Mouse (Mus musculus) intestine, embryonic 14.5 days (tissue): ENCODE results near the gene Ints4. TPM values are rescaled to one million over a fixed set of nuclear protein-coding genes. Genes with fewer than 3 reads are reported as not detected.

Experiments
- ATAC-seq: fragments of 200-750 bp; cut with Nextera tagmentation; replicated peaks from 2 replicates; pipeline ENCODE4 v1.8.0; 2017; ENCODE audit warnings: low read depth, moderate number of reproducible peaks, moderate TSS enrichment, moderate library complexity; ENCODE audit not compliant: low FRiP score, low TSS enrichment
- DNase-seq: peaks from one replicate; pipeline ENCODE4 v3.0.0-alpha.2; 2018; ENCODE audit warnings: low spot score
- H3K27ac ChIP-seq: fragments of 300-500 bp; sonication (generic); 2 replicates; pipeline ENCODE4 v1.5.1; 2014; ENCODE audit warnings: low read depth, mild to moderate bottlenecking, control low read depth
- H3K27me3 ChIP-seq: fragments of 300-500 bp; sonication (generic); replicated peaks from 2 replicates; pipeline ENCODE4 v1.6.1; 2014; ENCODE audit warnings: low read length, control low read depth; ENCODE audit not compliant: control insufficient read depth, insufficient read depth
- H3K36me3 ChIP-seq: fragments of 300-500 bp; sonication (generic); 2 replicates; pipeline ENCODE4 v1.6.1; 2014; ENCODE audit warnings: low read length, control low read depth; ENCODE audit not compliant: control insufficient read depth, insufficient read depth
- H3K4me1 ChIP-seq: fragments of 300-500 bp; sonication (generic); replicated peaks from 2 replicates; pipeline ENCODE4 v1.6.1; 2014; ENCODE audit warnings: low read length, control low read depth, mixed read lengths; ENCODE audit not compliant: control insufficient read depth, insufficient read depth
- H3K4me2 ChIP-seq: fragments of 300-500 bp; sonication (generic); 2 replicates; pipeline ENCODE4 v1.6.1; 2014; ENCODE audit warnings: low read length
- H3K4me3 ChIP-seq: fragments of 300-500 bp; sonication (generic); 2 replicates; pipeline ENCODE4 v1.5.1; 2014; ENCODE audit warnings: low read depth, low read length, control low read depth, mixed read lengths
- H3K9ac ChIP-seq: fragments of 300-500 bp; sonication (generic); 2 replicates; pipeline ENCODE4 v1.6.1; 2014; ENCODE audit warnings: mild to moderate bottlenecking, low read length
- H3K9me3 ChIP-seq: fragments of 300-500 bp; sonication (generic); 2 replicates; pipeline ENCODE4 v1.6.1; 2016; ENCODE audit warnings: low read length, control low read depth; ENCODE audit not compliant: control insufficient read depth
- WGBS: fragments of 180-500 bp; shearing (Covaris S2); extraction: QIAGEN DNeasy Blood & Tissue Kit; methylation state at CpG from one replicate; pipeline ENCODE4 v1.1.7; 2014; 5-methylcytosine and 5-hydroxymethylcytosine counted together
- polyA plus RNA-seq: library from polyadenylated mRNA; unstranded; fragments of >200 nt; fragmentation: Nextera tagmentation; extraction: Ambion mirVana; gene quantifications from 2 replicates; pipeline ENCODE4 v1.2.1, GENCODE M21; 2014

Ints4 gene
- polyA plus RNA-seq, 1 experiment from 2014 or later = 56.4 TPM

GRCm38 (mm10) chr7:97495052-97495451 lies 14.3 kb downstream of the Ints4 start:
- DNase-seq = no peak
- Histone ChIP-seq H3K9ac (no peak overlapping the region), H3K36me3 (peaks cover 35% of the 10 kb centered on the region), H3K4me2 (no peak overlapping the region), H3K27me3 (no peaks in the 10 kb centered on the region), H3K9me3 (no peaks in the 10 kb centered on the region), H3K4me3 (no peak overlapping the region), H3K4me1 (no peaks in the 10 kb centered on the region), H3K27ac (no peak overlapping the region)
- no peak for ATAC-seq

- 81% methylated on average over 5 of the region's 5 CpGs for WGBS
- Histone ChIP-seq H3K27me3 (no peaks in the 10 kb centered on the region), H3K4me1 (no peaks in the 10 kb centered on the region), H3K4me2 (no peak overlapping the region), H3K9ac (no peak overlapping the region), H3K9me3 (no peaks in the 10 kb centered on the region), H3K4me3 (no peak overlapping the region), H3K36me3 (peaks cover 38% of the 10 kb centered on the region), H3K27ac (no peak overlapping the region)
- DNase-seq (no peak), ATAC-seq (no peak)
These were observed 19.9 kb downstream of the Ints4 start for GRCm38 (mm10) chr7:97500555-97501209.

DNA sequence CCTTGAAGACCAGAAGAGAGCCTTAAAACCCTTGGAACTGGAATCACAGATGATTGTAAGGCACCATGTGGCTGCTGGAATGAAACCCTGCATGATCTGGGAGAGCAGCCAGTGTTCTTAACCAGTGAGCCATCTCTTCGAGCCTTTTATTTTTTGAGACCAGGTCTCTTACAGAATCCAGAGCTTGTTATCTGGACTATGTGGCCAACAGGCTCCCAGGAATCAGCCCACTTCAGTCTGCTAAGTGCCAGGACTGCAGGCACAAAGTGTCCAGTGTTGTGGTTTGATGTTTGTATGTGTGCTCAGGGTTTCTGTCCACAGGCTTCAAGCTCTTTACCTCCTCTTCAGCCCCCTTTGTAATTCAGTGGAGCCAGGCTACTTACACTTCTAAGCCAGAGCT lies 34.0 kb downstream of the Ints4 start:
- Histone ChIP-seq H3K36me3 (peaks cover 92% of the 10 kb centered on the region), H3K4me2 (no peak overlapping the region), H3K9ac (no peak overlapping the region), H3K4me1 (no peaks in the 10 kb centered on the region), H3K4me3 (no peak overlapping the region), H3K27me3 (no peaks in the 10 kb centered on the region), H3K27ac (no peak overlapping the region), H3K9me3 (no peaks in the 10 kb centered on the region)
- DNase-seq = peak; percentile 24
- 96% methylated on average over 1 of the region's 1 CpGs for WGBS
- ATAC-seq = no peak

DNA sequence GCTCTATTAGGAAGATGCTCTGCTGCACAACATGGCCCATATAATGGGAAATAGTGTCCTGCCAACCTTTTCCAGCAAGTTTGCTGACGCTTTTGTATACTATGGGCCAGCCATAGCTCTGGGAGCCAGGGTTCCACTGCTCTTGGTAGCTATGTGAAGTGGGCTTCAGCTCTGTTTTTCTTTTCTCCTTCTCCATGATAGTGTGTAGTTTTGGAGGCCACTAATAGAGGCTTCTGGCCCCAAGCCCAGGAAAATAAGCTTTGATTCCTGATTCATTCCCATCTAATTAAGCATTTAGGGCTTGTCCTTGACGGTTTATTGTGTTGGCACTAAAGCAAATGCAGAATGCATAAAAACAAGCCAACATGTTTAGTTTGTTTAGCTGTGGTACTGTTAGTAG lies 39.2 kb downstream of the Ints4 start:
- 93% methylated on average over 2 of the region's 2 CpGs for WGBS

DNA sequence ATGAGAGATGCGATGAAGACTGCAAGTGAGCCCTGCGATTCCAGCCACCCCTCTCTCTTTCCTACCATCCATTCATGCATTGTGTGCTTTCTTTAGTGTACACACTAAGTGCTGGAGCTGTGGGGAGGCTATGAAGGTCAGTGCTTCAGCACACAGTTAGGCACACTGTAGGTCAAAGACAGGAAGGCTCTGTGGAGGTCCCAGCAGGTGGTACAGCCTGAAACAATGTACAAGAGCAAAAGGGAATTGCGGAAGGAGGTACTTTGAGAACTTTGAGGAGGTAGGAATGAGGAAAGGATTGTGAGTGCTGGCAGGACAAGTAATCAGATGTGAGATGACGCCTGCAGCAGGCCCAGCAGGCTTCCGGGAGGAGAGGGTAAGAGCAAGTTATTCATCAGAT lies 54.8 kb downstream of the Ints4 start:
- H3K9me3 ChIP-seq = no peaks in the 10 kb centered on the region
- no peaks in the 10 kb centered on the region for H3K4me1 ChIP-seq
- no peaks in the 10 kb centered on the region for H3K27me3 ChIP-seq
- H3K4me2 ChIP-seq = no peak overlapping the region
- DNase-seq (no peak), ATAC-seq (no peak)
- peaks cover 90% of the 10 kb centered on the region for H3K36me3 ChIP-seq
- no peak overlapping the region for H3K27ac ChIP-seq
- WGBS = 84% methylated on average over 5 of the region's 5 CpGs
- no peak overlapping the region for H3K9ac ChIP-seq
- no peak overlapping the region for H3K4me3 ChIP-seq

More for the DNA sequence above, 39.2 kb downstream of the Ints4 start:
- H3K27ac ChIP-seq = no peak overlapping the region
- H3K4me3 ChIP-seq = no peak overlapping the region
- H3K4me2 ChIP-seq = no peak overlapping the region
- no peak for ATAC-seq
- H3K9me3 ChIP-seq = no peaks in the 10 kb centered on the region
- DNase-seq = peak; percentile 33
- no peak overlapping the region for H3K9ac ChIP-seq
- H3K36me3 ChIP-seq = peaks cover 64% of the 10 kb centered on the region
- no peaks in the 10 kb centered on the region for H3K27me3 ChIP-seq
- H3K4me1 ChIP-seq = no peaks in the 10 kb centered on the region

DNA sequence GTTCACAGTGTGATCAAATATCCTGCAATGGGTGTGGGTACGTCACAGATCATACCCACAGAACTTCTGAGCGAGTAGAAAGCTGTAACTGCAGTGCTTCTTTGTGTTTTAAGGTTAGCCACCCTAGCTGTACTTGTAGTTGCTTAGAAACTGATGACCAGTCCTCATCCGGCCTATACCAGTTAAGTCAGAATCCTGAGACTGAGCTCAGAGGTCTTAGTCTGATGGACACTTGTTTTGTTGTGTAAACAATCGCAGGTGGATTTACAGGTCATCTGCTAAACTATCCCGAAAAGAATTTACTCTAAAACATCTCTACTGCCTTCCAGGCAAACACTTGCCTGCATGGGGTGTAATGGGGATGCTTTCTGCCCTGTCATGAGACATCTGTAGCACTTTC lies 55.8 kb downstream of the Ints4 start:
- H3K4me3 ChIP-seq = no peak overlapping the region
- H3K4me1 ChIP-seq = no peaks in the 10 kb centered on the region
- H3K27me3 ChIP-seq = no peaks in the 10 kb centered on the region
- DNase-seq (no peak), ATAC-seq (no peak)
- H3K4me2 ChIP-seq = no peak overlapping the region
- WGBS = 89% methylated on average over 5 of the region's 5 CpGs
- peaks cover 92% of the 10 kb centered on the region for H3K36me3 ChIP-seq
- no peak overlapping the region for H3K9ac ChIP-seq
- H3K27ac ChIP-seq = no peak overlapping the region
- no peaks in the 10 kb centered on the region for H3K9me3 ChIP-seq

DNA sequence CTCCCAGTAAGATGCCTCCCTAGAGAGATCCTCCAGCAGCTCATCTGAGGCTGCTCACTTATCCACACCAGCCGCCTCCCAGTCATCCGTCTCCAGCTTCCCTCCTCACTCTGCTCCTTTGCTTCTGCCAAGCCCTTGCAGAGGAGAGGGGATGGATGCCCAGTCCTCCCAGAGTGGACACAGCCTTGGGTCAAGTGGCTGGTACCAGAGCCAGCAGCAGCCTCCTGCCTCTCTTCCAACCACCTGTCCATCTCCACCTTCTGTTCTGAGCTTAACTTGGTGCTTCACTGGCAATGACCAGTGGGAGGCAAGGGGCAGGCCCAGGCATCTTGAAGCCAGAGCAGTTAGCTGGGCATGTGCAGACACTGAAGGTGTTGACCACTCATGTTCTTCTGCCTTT lies 65.7 kb downstream of the Ints4 start:
- no peak overlapping the region for H3K4me2 ChIP-seq
- H3K4me3 ChIP-seq = no peak overlapping the region
- H3K4me1 ChIP-seq = no peaks in the 10 kb centered on the region
- no peak overlapping the region for H3K9ac ChIP-seq
- H3K9me3 ChIP-seq = 0 out of 2 replicates have a peak, but pooled peaks cover 3% of the 10 kb centered on the region
- no peaks in the 10 kb centered on the region for H3K27me3 ChIP-seq
- WGBS = 89% methylated on average over 2 of the region's 2 CpGs
- H3K36me3 ChIP-seq = peaks cover 18% of the 10 kb centered on the region
- H3K27ac ChIP-seq = no peak overlapping the region
- no peak for ATAC-seq
- no peak for DNase-seq

DNA sequence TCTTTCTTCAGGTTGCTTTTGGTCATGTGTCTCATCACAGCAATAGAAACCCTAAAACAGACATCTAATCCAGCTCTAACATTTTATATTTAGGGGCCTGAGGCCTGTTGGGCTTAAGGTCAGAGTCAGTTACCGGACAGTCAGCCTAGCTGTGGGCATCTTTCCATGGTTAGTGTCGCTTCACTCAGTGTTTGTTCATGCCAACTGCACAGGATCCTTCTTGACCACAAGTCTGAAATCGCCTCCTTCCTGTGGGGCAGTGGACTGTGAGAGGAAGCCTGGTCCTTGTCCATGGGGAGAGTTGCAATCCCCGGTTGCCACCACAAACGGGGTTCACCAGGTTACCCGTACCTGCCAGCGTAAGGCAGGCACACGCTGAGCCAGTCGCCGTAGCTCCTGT lies 68.5 kb downstream of the Ints4 start:
- Histone ChIP-seq H3K9me3 (no peaks in the 10 kb centered on the region), H3K4me3 (no peak overlapping the region), H3K27me3 (no peaks in the 10 kb centered on the region), H3K4me1 (no peaks in the 10 kb centered on the region), H3K36me3 (0 out of 2 replicates have a peak, but pooled peaks cover 3% of the 10 kb centered on the region), H3K9ac (no peak overlapping the region), H3K27ac (no peak overlapping the region), H3K4me2 (no peak overlapping the region)
- 93% methylated on average over 10 of the region's 10 CpGs for WGBS
- DNase-seq = no peak
- ATAC-seq = no peak

- 93% methylated on average over 9 of the region's 9 CpGs for WGBS
- Histone ChIP-seq H3K4me1 (no peaks in the 10 kb centered on the region), H3K27me3 (no peaks in the 10 kb centered on the region), H3K27ac (no peak overlapping the region), H3K9ac (no peak overlapping the region), H3K36me3 (0 out of 2 replicates have a peak, but pooled peaks cover 3% of the 10 kb centered on the region), H3K4me2 (no peak overlapping the region), H3K9me3 (no peaks in the 10 kb centered on the region), H3K4me3 (no peak overlapping the region)
- ATAC-seq (no peak), DNase-seq (no peak)
These were observed 69.9 kb downstream of the Ints4 start for GRCm38 (mm10) chr7:97550673-97551072.
